Mouse (Mus musculus) fibroblast of lung, adult 2 months (primary cell): ENCODE results near the gene Doc2b.
A peak's percentile ranks its signal among the peaks of the same experiment; 100 is the strongest.
"Not testable (repeated sequence)": the region's sequence is repeated elsewhere in the genome, so short reads cannot be mapped to it uniquely, and the experiment has no call there.

Experiments
- DNase-seq: peaks from one replicate; pipeline ENCODE4 v3.0.0-alpha.2; 2011; ENCODE audit warnings: low read depth

Doc2b gene

GRCm38 (mm10) chr11:75735462-75736252 lies 60.2 kb downstream of the Doc2b start:
- DNase-seq, result no peak

- no peak for DNase-seq
Measured at GRCm38 (mm10) chr11:75733227-75733940, 62.5 kb downstream of the Doc2b start.

GRCm38 (mm10) chr11:75732434-75733226 lies 63.2 kb downstream of the Doc2b start, which contains the start of gene Ywhae:
Gene Ywhae (plus strand): TSS chr11:75732869.
- peak; percentile 62 for DNase-seq

- DNase-seq, result not testable (repeated sequence)
Measured at GRCm38 (mm10) chr11:75727659-75728058, 68.2 kb downstream of the Doc2b start.

DNA sequence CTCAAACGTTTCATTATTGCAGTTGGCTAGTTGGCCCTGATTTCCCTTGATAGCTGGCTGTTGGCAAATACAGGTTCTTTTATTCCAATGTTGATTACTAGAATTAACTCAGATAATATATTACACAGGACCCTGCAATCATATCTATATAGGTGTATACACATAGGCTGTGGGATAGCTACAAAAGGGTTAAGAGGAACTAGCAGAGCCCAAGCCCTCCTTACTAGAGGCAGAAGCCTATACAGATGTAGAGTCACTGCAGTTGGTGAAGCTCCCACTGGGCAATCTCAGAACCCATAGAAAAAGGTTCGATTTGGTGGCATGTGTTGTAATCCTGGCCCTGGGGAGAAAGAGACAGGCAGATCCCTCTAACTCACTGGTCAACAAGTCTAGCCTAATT lies 68.7 kb downstream of the Doc2b start:
- DNase-seq, result no peak

DNA sequence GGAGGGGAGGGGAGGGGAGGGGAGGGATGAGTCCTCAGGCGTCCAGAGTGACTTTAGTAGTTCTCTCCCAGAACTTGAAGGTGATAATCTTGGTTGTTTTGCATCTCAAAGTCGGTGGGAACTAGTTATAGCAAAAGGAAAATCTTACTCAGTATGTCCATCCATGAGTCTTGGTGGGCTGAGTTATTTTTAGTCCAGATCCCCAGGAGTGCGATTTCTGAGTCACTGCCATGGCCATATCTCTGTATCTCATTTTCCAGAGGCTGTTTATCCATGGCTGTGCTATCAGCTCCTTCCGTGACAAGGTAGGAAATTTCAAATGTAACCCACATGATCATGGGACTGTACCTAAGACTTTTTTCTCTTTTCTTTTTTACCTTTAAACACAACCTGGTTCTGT lies 73.5 kb downstream of the Doc2b start:
- no peak for DNase-seq
